Mouse (Mus musculus): Measurements from ENCODE around the gene Gpat2.

- TF ChIP-seq CTCF (IDR thresholded peaks at IDR 0.05; ENCODE audit: low read depth, low read length) (no peak), GATA1 (IDR thresholded peaks at IDR 0.05; ENCODE audit: borderline replicate concordance, low read length) (no peak)
These were observed 46.9 kb upstream of the Gpat2 start for GRCm38 (mm10) chr2:127377942-127378610.

Data from G1E (cell line).